Mouse (Mus musculus) liver, postnatal 0 days (tissue): ENCODE measurements at regions not wholly inside any gene's neighbourhood (a gene's known extent, or its start where the extent isn't known, plus 50 kb on each side); places are given as distances from the start of the nearest gene placed in this dataset.

Experiments used
- ATAC-seq: fragments of 200-750 bp; cut with Nextera tagmentation; 2 replicates; pipeline ENCODE4 v1.8.0; 2017; ENCODE audit warnings: mild to moderate bottlenecking, moderate library complexity
- DNase-seq: peaks from one replicate; pipeline ENCODE4 v3.0.0-alpha.2; 2016
- H3K27ac ChIP-seq: fragments of 300-500 bp; sonication (generic); 2 replicates; pipeline ENCODE4 v1.5.1; 2014; ENCODE audit warnings: antibody characterized with exemption, moderate library complexity, mild to moderate bottlenecking, low read depth
- H3K27me3 ChIP-seq: fragments of 300-500 bp; sonication (generic); 2 replicates; pipeline ENCODE4 v1.6.1; 2014; ENCODE audit warnings: low read length, control low read depth, mixed read lengths; ENCODE audit not compliant: insufficient read depth
- H3K36me3 ChIP-seq: fragments of 300-500 bp; sonication (generic); replicated peaks from 2 replicates; pipeline ENCODE4 v1.6.1; 2014; ENCODE audit warnings: mild to moderate bottlenecking, control low read depth, low read length, moderate library complexity, mixed read lengths; ENCODE audit not compliant: insufficient read depth
- H3K4me1 ChIP-seq: fragments of 300-500 bp; sonication (generic); 2 replicates; pipeline ENCODE4 v1.6.1; 2014; ENCODE audit warnings: antibody characterized with exemption, mild to moderate bottlenecking, control low read depth; ENCODE audit not compliant: insufficient read depth
- H3K4me2 ChIP-seq: fragments of 300-500 bp; sonication (generic); 2 replicates; pipeline ENCODE4 v1.6.1; 2014; ENCODE audit warnings: low read depth, mild to moderate bottlenecking, low read length, moderate library complexity, mixed read lengths
- H3K4me3 ChIP-seq: fragments of 300-500 bp; sonication (generic); 2 replicates; pipeline ENCODE4 v1.5.1; 2014; ENCODE audit warnings: low read depth, low read length
- H3K9ac ChIP-seq: fragments of 300-500 bp; sonication (generic); replicated peaks from 2 replicates; pipeline ENCODE4 v1.6.1; 2014; ENCODE audit warnings: mild to moderate bottlenecking, moderate library complexity
- H3K9me3 ChIP-seq: fragments of 300-500 bp; sonication (generic); 2 replicates; pipeline ENCODE4 v1.6.1; 2016; ENCODE audit warnings: mild to moderate bottlenecking, control low read depth, low read length, mixed read lengths
- CTCF ChIP-seq: sonication (generic); IDR thresholded peaks from 2 replicates; pipeline ENCODE4 v1.5.1; 2016; ENCODE audit warnings: antibody characterized with exemption, low read depth
- EP300 ChIP-seq: IDR thresholded peaks from 2 replicates; pipeline ENCODE4 v1.6.1; 2016; ENCODE audit warnings: antibody characterized with exemption, low read depth, mild to moderate bottlenecking
- WGBS: fragments of 180-500 bp; shearing (Covaris S2); extraction: QIAGEN DNeasy Blood & Tissue Kit; methylation state at CpG from one replicate; pipeline ENCODE4 v1.1.7; 2014; ENCODE audit not compliant: insufficient replicate concordance; 5-methylcytosine and 5-hydroxymethylcytosine counted together

- TF ChIP-seq EP300 = no peak
- no peak for TF ChIP-seq CTCF
Measured at GRCm38 (mm10) chr2:133152461-133152860, 206.8 kb upstream of the Fermt1 start.

GRCm38 (mm10) chr2:133156537-133156936 is 210.8 kb upstream of the Fermt1 start:
- Histone ChIP-seq H3K9me3 (no peaks in the 10 kb centered on the region), H3K4me1 (no peaks in the 10 kb centered on the region), H3K9ac (no peak overlapping the region), H3K4me2 (no peak overlapping the region), H3K27ac (no peak overlapping the region), H3K36me3 (no peaks in the 10 kb centered on the region), H3K27me3 (no peaks in the 10 kb centered on the region), H3K4me3 (no peak overlapping the region)
- 47% methylated on average over 3 of the region's 3 CpGs for WGBS
- ATAC-seq = no peak
- TF ChIP-seq CTCF (peak; percentile 51), EP300 (no peak)
- DNase-seq = no peak

More at GRCm38 (mm10) chr2:133152461-133152860, 206.8 kb upstream of the Fermt1 start:
- H3K27me3 ChIP-seq = no peaks in the 10 kb centered on the region
- H3K4me2 ChIP-seq = no peak overlapping the region
- no peak overlapping the region for H3K4me3 ChIP-seq
- ATAC-seq (no peak), DNase-seq (no peak)
- H3K27ac ChIP-seq = no peak overlapping the region
- no peaks in the 10 kb centered on the region for H3K36me3 ChIP-seq
- H3K4me1 ChIP-seq = no peaks in the 10 kb centered on the region
- 68% methylated on average over 1 of the region's 1 CpGs for WGBS
- H3K9ac ChIP-seq = no peak overlapping the region
- no peaks in the 10 kb centered on the region for H3K9me3 ChIP-seq

- H3K4me3 ChIP-seq = no peak overlapping the region
- no peak overlapping the region for H3K9ac ChIP-seq
- no peaks in the 10 kb centered on the region for H3K27me3 ChIP-seq
- H3K36me3 ChIP-seq = no peaks in the 10 kb centered on the region
- H3K27ac ChIP-seq = no peak overlapping the region
- ATAC-seq (no peak), DNase-seq (no peak)
- 55% methylated on average over 8 of the region's 8 CpGs for WGBS
- TF ChIP-seq EP300 = no peak
- TF ChIP-seq CTCF = no peak
- no peak overlapping the region for H3K4me2 ChIP-seq
- H3K4me1 ChIP-seq = no peaks in the 10 kb centered on the region
- no peaks in the 10 kb centered on the region for H3K9me3 ChIP-seq
Measured at GRCm38 (mm10) chr2:133158206-133158605, 212.5 kb upstream of the Fermt1 start.

GRCm38 (mm10) chr2:133159398-133159797 is 213.7 kb upstream of the Fermt1 start:
- Histone ChIP-seq H3K9ac (no peak overlapping the region), H3K9me3 (no peaks in the 10 kb centered on the region), H3K27ac (no peak overlapping the region), H3K4me1 (no peaks in the 10 kb centered on the region), H3K27me3 (no peaks in the 10 kb centered on the region), H3K4me2 (no peak overlapping the region), H3K4me3 (no peak overlapping the region), H3K36me3 (no peaks in the 10 kb centered on the region)
- no peak for TF ChIP-seq CTCF
- no peak for TF ChIP-seq EP300
- DNase-seq = no peak
- 29% methylated on average over 2 of the region's 2 CpGs for WGBS
- ATAC-seq = no peak

GRCm38 (mm10) chr2:133176411-133176810 is 230.7 kb upstream of the Fermt1 start:
- no peak overlapping the region for H3K4me2 ChIP-seq
- TF ChIP-seq CTCF = no peak
- TF ChIP-seq EP300 = no peak
- H3K36me3 ChIP-seq = no peaks in the 10 kb centered on the region
- H3K9me3 ChIP-seq = no peaks in the 10 kb centered on the region
- ATAC-seq = no peak
- no peak overlapping the region for H3K27ac ChIP-seq
- no peak overlapping the region for H3K9ac ChIP-seq
- WGBS = 76% methylated on average over 3 of the region's 3 CpGs
- DNase-seq = no peak
- H3K27me3 ChIP-seq = no peaks in the 10 kb centered on the region
- H3K4me1 ChIP-seq = no peaks in the 10 kb centered on the region
- H3K4me3 ChIP-seq = no peak overlapping the region

- WGBS = 84% methylated on average over 1 of the region's 1 CpGs
- H3K27me3 ChIP-seq = no peaks in the 10 kb centered on the region
- no peak overlapping the region for H3K9ac ChIP-seq
- H3K9me3 ChIP-seq = no peaks in the 10 kb centered on the region
- H3K27ac ChIP-seq = no peak overlapping the region
- no peak for TF ChIP-seq CTCF
- TF ChIP-seq EP300 = no peak
- no peak for ATAC-seq
- no peaks in the 10 kb centered on the region for H3K4me1 ChIP-seq
- no peaks in the 10 kb centered on the region for H3K36me3 ChIP-seq
- H3K4me2 ChIP-seq = no peak overlapping the region
- no peak for DNase-seq
- no peak overlapping the region for H3K4me3 ChIP-seq
Measured at GRCm38 (mm10) chr2:133181216-133181615, 235.5 kb upstream of the Fermt1 start.

- no peaks in the 10 kb centered on the region for H3K27me3 ChIP-seq
- no peaks in the 10 kb centered on the region for H3K36me3 ChIP-seq
- H3K4me2 ChIP-seq = no peak overlapping the region
- H3K4me1 ChIP-seq = no peaks in the 10 kb centered on the region
- no peak overlapping the region for H3K4me3 ChIP-seq
- TF ChIP-seq EP300 (no peak), CTCF (no peak)
- H3K9me3 ChIP-seq = no peaks in the 10 kb centered on the region
- H3K27ac ChIP-seq = no peak overlapping the region
- ATAC-seq (no peak), DNase-seq (no peak)
- H3K9ac ChIP-seq = no peak overlapping the region
- WGBS = 61% methylated on average over 4 of the region's 4 CpGs
Measured at GRCm38 (mm10) chr2:133182920-133183319, 237.2 kb upstream of the Fermt1 start.
